Mouse (Mus musculus) left cerebral cortex, adult 18-20 months (tissue): Measurements from ENCODE around the gene Ube2s. TPM values are rescaled to one million over a fixed set of nuclear protein-coding genes. Genes with fewer than 3 reads are reported as not detected.

ENCODE experiments used
- DNase-seq, 2 experiments: peaks; one replicate each; pipeline ENCODE4 v3.0.0; 2021 to 2022; ENCODE audit warnings: low spot score in 2 of 2, mixed read lengths in 1 of 2
- total RNA-seq, 2 experiments: library from RNA; stranded (reverse); gene quantifications; 2 replicates each; pipeline ENCODE4 v1.2.3; 2021

Gene Ube2s
- total RNA-seq, 2 experiments from 2014 or later: 101 to 108 TPM

- DNase-seq: no peak
Measured at GRCm38 (mm10) chr7:4779921-4780320, 32.5 kb downstream of the Ube2s start.

GRCm38 (mm10) chr7:4777851-4778637, 34.3 kb downstream of the Ube2s start:
- DNase-seq: no peak

- no peak for DNase-seq
Measured at GRCm38 (mm10) chr7:4776861-4777830, 35.2 kb downstream of the Ube2s start.

- DNase-seq: no peak
Measured at GRCm38 (mm10) chr7:4776131-4776530, 36.3 kb downstream of the Ube2s start.

GRCm38 (mm10) chr7:4771202-4771601, 41.2 kb downstream of the Ube2s start, which contains the start of gene Fam71e2:
TSS of gene Fam71e2 (minus strand) at chr7:4771302.
- no peak for DNase-seq

- DNase-seq: no peak
Measured at GRCm38 (mm10) chr7:4764946-4765710, 47.3 kb downstream of the Ube2s start.

- DNase-seq: no peak
Measured at GRCm38 (mm10) chr7:4759670-4760069, 52.7 kb downstream of the Ube2s start.

GRCm38 (mm10) chr7:4752821-4753570, 59.4 kb downstream of the Ube2s start, which contains the start of gene Cox6b2:
TSS of gene Cox6b2 (minus strand) at chr7:4753094.
- DNase-seq: peak in 1 of 2 experiments; percentile 25

GRCm38 (mm10) chr7:4751971-4752820, 60.2 kb downstream of the Ube2s start:
- no peak for DNase-seq

- DNase-seq: no peak
Measured at GRCm38 (mm10) chr7:4749169-4749568, 63.2 kb downstream of the Ube2s start.

- DNase-seq: no peak
Measured at GRCm38 (mm10) chr7:4748321-4748720, 64.1 kb downstream of the Ube2s start.

- no peak for DNase-seq
Measured at GRCm38 (mm10) chr7:4747156-4747899, 65.1 kb downstream of the Ube2s start.

- DNase-seq: no peak
Measured at GRCm38 (mm10) chr7:4746326-4746980, 65.9 kb downstream of the Ube2s start.

GRCm38 (mm10) chr7:4744886-4745285, 67.5 kb downstream of the Ube2s start:
- no peak for DNase-seq
